Mouse (Mus musculus): Measurements from ENCODE around the gene Frzb. TPM values are rescaled to one million over a fixed set of nuclear protein-coding genes. Genes with fewer than 3 reads are reported as not detected.

The Frzb gene
- polyA plus RNA-seq, 1 experiment, result not detected

- TF ChIP-seq CTCF (IDR thresholded peaks at IDR 0.05; ENCODE audit: insufficient read depth, low read depth, low read length), result no peak
- no peak for TF ChIP-seq POLR2A (IDR thresholded peaks at IDR 0.05; ENCODE audit: insufficient read depth, low read depth, low read length)
- 76% methylated on average over 12 of the region's 12 CpGs for WGBS
- H3K4me3 ChIP-seq (ENCODE audit: insufficient read depth, low read depth, low read length), result no peak overlapping the region
Observed at GRCm38 (mm10) chr2:80409893-80410574, 37.4 kb downstream of the Frzb start.

GRCm38 (mm10) chr2:80404770-80405169 lies 42.7 kb downstream of the Frzb start:
- H3K4me1 ChIP-seq (ENCODE audit: control insufficient read depth, insufficient read depth, low read length), result no peaks in the 10 kb centered on the region
- H3K27ac ChIP-seq (ENCODE audit: insufficient read depth, low read depth, low read length), result no peak overlapping the region
- TF ChIP-seq POLR2A (IDR thresholded peaks at IDR 0.05; ENCODE audit: insufficient read depth, low read depth, low read length), result no peak
- TF ChIP-seq CTCF (IDR thresholded peaks at IDR 0.05; ENCODE audit: insufficient read depth, low read depth, low read length), result no peak
- WGBS, result 50% methylated on average over 5 of the region's 5 CpGs
- no peak overlapping the region for H3K4me3 ChIP-seq (ENCODE audit: insufficient read depth, low read depth, low read length)

More at GRCm38 (mm10) chr2:80409893-80410574, 37.4 kb downstream of the Frzb start:
- Histone ChIP-seq H3K4me1 (ENCODE audit: control insufficient read depth, insufficient read depth, low read length) (no peaks in the 10 kb centered on the region), H3K27ac (ENCODE audit: insufficient read depth, low read depth, low read length) (no peak overlapping the region)

- TF ChIP-seq POLR2A (IDR thresholded peaks at IDR 0.05; ENCODE audit: insufficient read depth, low read depth, low read length), result no peak
- no peaks in the 10 kb centered on the region for H3K4me1 ChIP-seq (ENCODE audit: control insufficient read depth, insufficient read depth, low read length)
- WGBS, result 51% methylated on average over 3 of the region's 3 CpGs
- no peak overlapping the region for H3K4me3 ChIP-seq (ENCODE audit: insufficient read depth, low read depth, low read length)
- no peak overlapping the region for H3K27ac ChIP-seq (ENCODE audit: insufficient read depth, low read depth, low read length)
Observed at GRCm38 (mm10) chr2:80398595-80399099, 48.8 kb downstream of the Frzb start.

- no peaks in the 10 kb centered on the region for H3K4me1 ChIP-seq (ENCODE audit: control insufficient read depth, insufficient read depth, low read length)
- no peak overlapping the region for H3K27ac ChIP-seq (ENCODE audit: insufficient read depth, low read depth, low read length)
- TF ChIP-seq CTCF (IDR thresholded peaks at IDR 0.05; ENCODE audit: insufficient read depth, low read depth, low read length), result no peak
- no peak for TF ChIP-seq POLR2A (IDR thresholded peaks at IDR 0.05; ENCODE audit: insufficient read depth, low read depth, low read length)
- no peak overlapping the region for H3K4me3 ChIP-seq (ENCODE audit: insufficient read depth, low read depth, low read length)
- WGBS, result 77% methylated on average over 3 of the region's 3 CpGs
Observed at GRCm38 (mm10) chr2:80396864-80397263, 50.6 kb downstream of the Frzb start.

- no peaks in the 10 kb centered on the region for H3K4me1 ChIP-seq (ENCODE audit: control insufficient read depth, insufficient read depth, low read length)
- WGBS, result 76% methylated on average over 7 of the region's 7 CpGs
- no peak overlapping the region for H3K27ac ChIP-seq (ENCODE audit: insufficient read depth, low read depth, low read length)
- TF ChIP-seq POLR2A (IDR thresholded peaks at IDR 0.05; ENCODE audit: insufficient read depth, low read depth, low read length) (no peak), CTCF (IDR thresholded peaks at IDR 0.05; ENCODE audit: insufficient read depth, low read depth, low read length) (no peak)
- H3K4me3 ChIP-seq (ENCODE audit: insufficient read depth, low read depth, low read length), result no peak overlapping the region
Observed at GRCm38 (mm10) chr2:80396057-80396456, 51.4 kb downstream of the Frzb start.

- no peak overlapping the region for H3K4me3 ChIP-seq (ENCODE audit: insufficient read depth, low read depth, low read length)
- WGBS, result 82% methylated on average over 3 of the region's 3 CpGs
- TF ChIP-seq POLR2A (IDR thresholded peaks at IDR 0.05; ENCODE audit: insufficient read depth, low read depth, low read length), result no peak
- no peak for TF ChIP-seq CTCF (IDR thresholded peaks at IDR 0.05; ENCODE audit: insufficient read depth, low read depth, low read length)
- no peaks in the 10 kb centered on the region for H3K4me1 ChIP-seq (ENCODE audit: control insufficient read depth, insufficient read depth, low read length)
- H3K27ac ChIP-seq (ENCODE audit: insufficient read depth, low read depth, low read length), result no peak overlapping the region
Observed at GRCm38 (mm10) chr2:80388341-80388740, 59.1 kb downstream of the Frzb start.

- Histone ChIP-seq H3K4me3 (ENCODE audit: insufficient read depth, low read depth, low read length) (no peak overlapping the region), H3K4me1 (ENCODE audit: control insufficient read depth, insufficient read depth, low read length) (no peaks in the 10 kb centered on the region), H3K27ac (ENCODE audit: insufficient read depth, low read depth, low read length) (no peak overlapping the region)
- WGBS, result 69% methylated on average over 9 of the region's 9 CpGs
- TF ChIP-seq POLR2A (IDR thresholded peaks at IDR 0.05; ENCODE audit: insufficient read depth, low read depth, low read length), result no peak
- no peak for TF ChIP-seq CTCF (IDR thresholded peaks at IDR 0.05; ENCODE audit: insufficient read depth, low read depth, low read length)
Observed at GRCm38 (mm10) chr2:80387668-80388067, 59.8 kb downstream of the Frzb start.

GRCm38 (mm10) chr2:80386255-80386654 lies 61.2 kb downstream of the Frzb start:
- no peaks in the 10 kb centered on the region for H3K4me1 ChIP-seq (ENCODE audit: control insufficient read depth, insufficient read depth, low read length)

GRCm38 (mm10) chr2:80384447-80384846 lies 63.0 kb downstream of the Frzb start:
- TF ChIP-seq POLR2A (IDR thresholded peaks at IDR 0.05; ENCODE audit: insufficient read depth, low read depth, low read length) (no peak), CTCF (IDR thresholded peaks at IDR 0.05; ENCODE audit: insufficient read depth, low read depth, low read length) (no peak)
- no peaks in the 10 kb centered on the region for H3K4me1 ChIP-seq (ENCODE audit: control insufficient read depth, insufficient read depth, low read length)
- no peak overlapping the region for H3K27ac ChIP-seq (ENCODE audit: insufficient read depth, low read depth, low read length)
- no peak overlapping the region for H3K4me3 ChIP-seq (ENCODE audit: insufficient read depth, low read depth, low read length)
- WGBS, result 90% methylated on average over 4 of the region's 4 CpGs

More at GRCm38 (mm10) chr2:80386255-80386654, 61.2 kb downstream of the Frzb start:
- Histone ChIP-seq H3K4me3 (ENCODE audit: insufficient read depth, low read depth, low read length) (no peak overlapping the region), H3K27ac (ENCODE audit: insufficient read depth, low read depth, low read length) (no peak overlapping the region)
- no peak for TF ChIP-seq POLR2A (IDR thresholded peaks at IDR 0.05; ENCODE audit: insufficient read depth, low read depth, low read length)
- no peak for TF ChIP-seq CTCF (IDR thresholded peaks at IDR 0.05; ENCODE audit: insufficient read depth, low read depth, low read length)
- WGBS, result 98% methylated on average over 2 of the region's 2 CpGs
